Mouse (Mus musculus) adrenal gland, adult (tissue): ENCODE measurements around the gene Kcnk5.
A peak's percentile ranks its signal among the peaks of the same experiment; 100 is the strongest.

Experiments used
- DNase-seq, 2 experiments: peaks; one replicate each; pipeline ENCODE4 v3.0.0; 2022 to 2023; ENCODE audit warnings: low spot score in 1 of 2; ENCODE audit not compliant: inconsistent age in 2 of 2

Gene Kcnk5

DNA sequence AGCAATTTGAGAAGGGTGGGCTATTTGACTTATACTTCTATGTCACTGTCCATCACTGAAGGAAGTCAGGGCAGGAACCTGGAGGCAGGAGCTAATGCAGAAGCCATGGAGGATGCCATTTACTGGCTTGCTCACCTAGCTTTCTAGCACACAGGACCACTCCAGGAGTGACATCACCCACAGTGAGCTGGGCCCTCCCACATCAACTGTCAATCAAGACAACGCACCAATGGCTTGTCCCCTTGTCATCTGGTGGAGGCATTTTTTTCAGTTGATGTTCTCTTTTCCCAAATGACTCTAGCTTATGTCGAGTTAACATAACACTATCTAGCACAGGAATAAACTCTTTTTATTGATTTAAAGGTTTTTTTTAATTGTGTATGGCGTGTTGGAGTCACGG is 12.4 kb downstream of the Kcnk5 start:
- no peak for DNase-seq

DNA sequence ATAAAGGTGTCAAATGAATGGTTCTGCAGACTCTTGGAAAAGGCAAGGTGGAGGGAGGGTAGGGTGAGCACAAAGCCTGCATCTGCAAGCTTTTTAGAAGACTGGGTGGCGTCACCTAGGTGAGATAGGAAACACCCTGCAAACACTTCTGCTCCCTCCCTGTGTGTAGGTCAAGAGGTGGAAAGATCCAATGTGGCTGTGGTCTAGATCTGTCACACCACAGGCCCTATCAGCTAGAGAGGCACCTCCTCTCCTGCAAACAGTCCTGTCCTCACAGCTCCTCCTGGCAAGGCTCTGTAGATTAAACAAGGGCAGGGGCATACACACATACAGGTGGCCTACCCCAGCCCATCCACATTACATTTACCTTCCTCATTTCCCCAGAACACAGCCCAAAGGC is 13.1 kb downstream of the Kcnk5 start:
- no peak for DNase-seq

DNA sequence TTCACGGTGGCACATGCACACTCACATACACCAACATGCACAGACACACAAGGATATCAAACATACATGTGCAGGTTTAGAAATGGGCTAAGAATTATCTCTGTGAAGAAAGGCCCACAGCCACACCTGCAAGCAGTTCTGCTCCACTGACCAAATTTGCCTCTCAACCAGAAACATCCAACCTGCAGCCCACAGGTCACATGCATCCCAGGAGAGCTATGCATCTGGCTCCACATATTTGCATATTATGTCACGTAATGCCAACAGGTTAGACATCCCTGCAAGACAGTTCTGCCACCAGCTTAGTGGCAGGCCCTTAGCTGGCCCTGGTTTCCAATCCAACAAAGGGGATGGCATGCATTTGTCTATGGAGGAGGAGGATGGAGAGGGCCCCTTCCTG is 13.6 kb downstream of the Kcnk5 start:
- no peak for DNase-seq

DNA sequence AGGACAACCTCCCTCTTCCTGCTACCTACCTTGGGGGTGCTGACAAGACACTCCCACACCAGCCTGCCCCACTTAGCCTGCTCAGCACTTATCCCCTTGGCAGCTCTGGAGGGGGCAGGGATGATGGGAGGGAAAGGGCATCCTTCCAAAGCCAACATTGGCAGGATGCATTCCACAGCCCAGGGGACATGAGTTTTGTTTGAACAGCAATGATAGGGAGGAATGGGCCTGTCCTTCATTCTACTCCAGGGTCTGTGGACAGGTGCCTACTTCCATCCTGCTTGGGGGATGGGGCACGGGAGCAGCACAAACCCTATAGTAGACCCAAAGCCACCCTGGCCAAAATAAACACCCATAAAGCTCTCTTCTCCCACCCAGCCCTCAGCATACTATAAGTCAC is 16.2 kb downstream of the Kcnk5 start:
- DNase-seq, result peak in 1 of 2 experiments; percentile 58

GRCm38 (mm10) chr14:20164438-20164837 is 17.2 kb downstream of the Kcnk5 start:
- no peak for DNase-seq

DNA sequence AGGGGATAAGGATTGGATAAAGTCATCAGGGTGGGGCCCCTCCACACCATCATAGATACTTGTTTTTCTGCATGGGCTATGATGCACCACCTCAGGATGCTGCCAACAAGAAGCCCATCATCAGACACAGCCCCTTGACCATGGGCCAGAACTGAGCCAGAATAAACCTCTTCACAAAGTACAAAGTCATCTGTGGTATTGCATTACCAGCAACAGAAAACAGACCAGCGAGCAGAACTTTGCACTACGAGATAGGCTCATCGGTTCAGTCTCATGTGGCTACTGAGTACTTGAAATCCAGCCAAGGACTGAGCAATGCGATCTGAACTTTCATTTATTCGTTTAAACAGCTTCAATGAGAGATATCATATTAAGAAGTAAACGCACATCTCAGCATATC is 18.9 kb downstream of the Kcnk5 start:
- DNase-seq, result peak in 1 of 2 experiments; percentile 73

- DNase-seq, result no peak
Measured at GRCm38 (mm10) chr14:20158727-20159681, 22.6 kb downstream of the Kcnk5 start.

GRCm38 (mm10) chr14:20157595-20157994 is 24.0 kb downstream of the Kcnk5 start:
- no peak for DNase-seq

- DNase-seq, result no peak
Measured at GRCm38 (mm10) chr14:20155718-20156117, 25.9 kb downstream of the Kcnk5 start.

DNA sequence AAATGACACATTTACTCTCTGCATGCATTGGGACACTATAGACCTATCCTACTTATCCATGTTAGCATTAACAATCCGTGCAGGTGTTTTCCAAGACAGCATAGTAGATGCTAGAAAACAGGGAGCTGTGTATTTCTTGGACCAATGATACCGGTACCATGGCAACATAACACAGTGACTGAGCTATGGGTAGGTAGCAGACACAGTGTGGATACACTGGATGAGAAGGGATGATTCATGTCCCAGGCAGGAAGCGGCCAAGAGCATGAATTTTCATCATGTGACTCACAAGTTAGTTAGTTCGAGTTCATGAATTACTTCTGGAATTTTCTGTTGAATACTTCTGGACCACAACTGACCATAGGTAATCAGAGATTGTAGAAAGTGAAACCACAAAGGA is 26.7 kb downstream of the Kcnk5 start:
- DNase-seq, result peak in 1 of 2 experiments; percentile 66

- DNase-seq, result peak in 1 of 2 experiments; percentile 53
Measured at GRCm38 (mm10) chr14:20154245-20154644, 27.4 kb downstream of the Kcnk5 start.

GRCm38 (mm10) chr14:20149127-20150080 is 32.2 kb downstream of the Kcnk5 start:
- peak; percentile 49 to 71 for DNase-seq

- no peak for DNase-seq
Measured at GRCm38 (mm10) chr14:20148514-20148913, 33.1 kb downstream of the Kcnk5 start.

- peak; percentile 45 to 74 for DNase-seq
Measured at GRCm38 (mm10) chr14:20147854-20148253, 33.8 kb downstream of the Kcnk5 start.

DNA sequence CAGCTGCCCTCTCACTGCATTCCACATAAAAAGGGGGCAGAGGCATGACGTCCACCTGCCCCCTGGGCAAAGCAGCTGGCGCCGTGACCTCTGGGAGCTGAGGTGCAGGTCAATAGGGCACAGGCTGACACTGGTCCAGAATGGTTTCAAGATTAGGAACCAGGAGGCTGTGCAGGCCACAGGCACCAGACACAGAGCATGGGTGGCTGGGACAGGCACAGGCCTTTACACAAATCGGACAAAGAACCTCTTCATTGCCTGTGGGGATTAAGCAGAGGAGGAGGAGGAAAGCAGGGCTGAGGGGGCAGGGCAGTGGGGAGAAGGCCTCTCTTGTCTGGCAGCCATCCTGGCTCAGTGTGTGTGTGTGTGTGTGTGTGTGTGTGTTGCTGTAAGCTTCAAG is 37.5 kb downstream of the Kcnk5 start:
- no peak for DNase-seq

DNA sequence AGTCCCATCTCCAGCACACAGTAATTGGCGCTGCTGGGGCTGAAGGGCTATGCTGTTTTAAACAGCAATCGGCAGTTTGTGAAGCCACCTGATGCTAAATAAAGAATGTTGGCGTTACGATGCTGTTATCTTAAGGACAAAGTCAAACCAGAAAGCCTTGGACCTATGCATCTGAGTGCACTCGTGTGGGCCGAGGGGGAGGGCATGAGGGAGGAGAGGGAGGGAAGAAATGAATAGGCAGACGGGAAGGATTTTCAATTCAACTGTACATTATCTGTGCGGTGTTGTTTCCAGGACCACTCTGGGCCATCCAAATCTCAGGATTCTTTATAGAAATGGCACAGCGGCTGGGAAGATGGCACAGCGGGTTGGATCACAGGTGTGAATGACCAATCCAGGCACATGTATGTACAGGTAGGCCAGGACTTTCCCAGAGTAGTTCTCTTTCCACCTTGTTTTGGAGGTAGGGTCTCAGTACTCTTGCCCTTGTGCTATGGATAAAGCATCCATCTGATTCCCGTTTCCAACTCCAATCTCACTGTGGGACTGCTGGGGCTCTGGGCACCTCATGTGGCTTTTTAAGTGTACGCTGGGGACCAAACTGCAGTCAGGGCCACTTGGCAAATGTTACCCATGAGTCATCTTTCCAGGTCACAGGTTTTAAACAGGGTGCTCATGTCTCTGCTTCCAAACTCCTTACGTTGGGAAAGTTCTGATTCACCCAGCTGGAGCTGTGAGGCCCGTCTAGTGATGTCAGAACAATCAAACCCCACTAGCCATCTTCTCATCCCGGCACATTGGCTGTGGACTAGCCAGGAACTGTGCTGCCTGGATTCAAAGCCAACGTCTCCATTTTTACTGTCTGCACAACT is 42.9 kb downstream of the Kcnk5 start, which contains the start of gene Saysd1:
TSS of gene Saysd1 (minus strand) at position 51 of the 872 bp plus-strand sequence.
- peak; percentile 54 to 81 for DNase-seq

DNA sequence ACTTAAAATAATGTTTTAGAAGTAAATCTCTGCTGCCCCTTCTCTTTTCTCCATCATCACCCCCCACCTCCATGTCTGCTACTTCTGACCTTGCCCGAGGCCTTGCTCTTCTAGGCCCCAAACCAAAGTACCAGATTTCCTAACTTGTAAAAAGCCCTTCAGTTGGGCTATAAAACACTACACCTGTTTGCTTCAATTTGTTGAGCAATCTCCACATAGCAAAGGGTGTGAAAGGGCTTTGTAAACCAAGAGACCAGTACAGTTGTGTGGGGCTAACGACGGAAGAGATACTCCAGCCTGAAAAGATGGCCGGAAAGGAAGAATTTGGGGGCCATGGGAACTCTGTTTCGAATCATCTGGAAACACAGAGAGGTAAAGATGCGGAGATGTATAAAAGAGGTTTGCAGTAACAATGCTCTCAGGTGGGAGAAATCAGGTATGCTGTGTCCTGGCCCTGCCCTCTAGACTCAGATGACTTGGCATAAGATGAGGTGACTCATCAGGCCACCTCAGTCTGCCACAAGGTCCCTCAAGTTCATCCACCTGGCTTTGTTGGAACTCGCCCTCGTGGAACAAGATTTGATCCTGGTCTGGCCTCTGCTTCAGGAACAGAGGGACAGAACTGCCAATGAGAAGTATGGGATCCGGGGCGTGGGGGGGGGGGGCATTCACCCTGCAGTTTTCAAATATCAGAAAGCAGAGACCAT is 46.5 kb downstream of the Kcnk5 start:
- DNase-seq, result peak in 1 of 2 experiments; percentile 26

- no peak for DNase-seq
Measured at GRCm38 (mm10) chr14:20128162-20128561, 53.4 kb downstream of the Kcnk5 start.

GRCm38 (mm10) chr14:20127406-20128087 is 54.1 kb downstream of the Kcnk5 start:
- DNase-seq, result no peak
